Mouse (Mus musculus) retina, adult 2 months (tissue): ENCODE measurements at regions not wholly inside any gene's neighbourhood (a gene's known extent, or its start where the extent isn't known, plus 50 kb on each side); places are given as distances from the start of the nearest gene placed in this dataset.
"Not testable (repeated sequence)": the region's sequence is repeated elsewhere in the genome, so short reads cannot be mapped to it uniquely, and the experiment has no call there.

Experiments used
- DNase-seq: peaks from one replicate; pipeline ENCODE4 v3.0.0-alpha.2; 2012; ENCODE audit warnings: low read depth, low spot score

DNA sequence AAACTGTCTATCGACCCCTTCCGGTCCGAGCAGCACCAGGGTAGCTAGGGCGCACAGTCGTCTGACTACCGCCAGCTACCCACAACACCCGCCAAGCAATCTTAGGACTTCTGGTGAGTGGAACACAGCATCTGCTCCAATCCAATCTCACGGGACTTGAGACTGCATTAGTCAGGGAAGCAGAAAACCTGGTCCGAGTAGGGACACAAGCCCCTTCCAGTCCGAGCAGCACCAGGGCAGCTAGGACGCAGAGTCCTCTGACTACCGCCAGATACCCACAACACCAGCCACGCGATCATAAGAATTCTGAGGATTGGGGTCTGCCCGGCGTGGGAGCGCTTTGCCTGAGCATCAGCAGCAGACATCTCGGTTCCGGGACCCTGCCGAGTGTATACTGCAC, 79.6 kb downstream of the Gm10715 start:
- not testable (repeated sequence) for DNase-seq

DNA sequence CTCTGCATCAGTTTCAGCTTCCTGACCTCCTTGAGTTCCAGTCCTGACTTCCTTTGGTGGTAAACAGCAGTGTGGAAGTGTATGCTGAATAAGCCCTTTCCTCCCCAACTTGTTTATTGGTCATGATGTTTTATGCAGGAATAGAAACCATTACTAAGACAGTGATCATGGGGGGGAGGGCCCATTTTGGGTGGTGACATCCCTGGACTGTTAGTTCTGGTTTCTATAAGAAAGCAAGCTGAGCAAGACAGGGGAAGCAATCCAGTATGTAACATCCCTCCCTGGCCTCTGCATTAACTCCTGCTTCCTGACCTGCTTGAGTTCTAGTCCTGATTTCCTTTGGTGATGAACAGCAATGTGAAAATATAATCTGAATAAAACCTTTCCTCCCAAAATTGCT, 124.5 kb downstream of the Gm10715 start:
- no peak for DNase-seq

DNA sequence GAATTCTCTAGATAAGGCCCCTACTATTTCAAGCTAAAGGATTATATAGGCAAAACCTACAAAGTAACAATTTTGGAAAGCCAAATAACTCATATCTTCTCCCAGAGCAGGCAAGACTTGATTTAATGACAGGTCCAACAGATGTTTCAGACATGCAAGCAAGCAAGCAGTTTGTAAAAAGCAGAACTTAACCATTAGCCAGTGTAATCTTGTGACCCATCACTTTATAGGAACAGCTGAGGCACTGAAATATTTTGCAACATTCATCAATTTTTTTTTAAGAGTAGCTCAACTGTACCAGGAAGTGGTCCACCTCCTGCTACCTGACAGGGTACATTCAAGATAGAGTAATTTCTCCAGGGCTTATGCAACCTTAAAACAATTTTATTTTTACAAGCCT, 147.7 kb downstream of the Gm10715 start:
- DNase-seq, result no peak

DNA sequence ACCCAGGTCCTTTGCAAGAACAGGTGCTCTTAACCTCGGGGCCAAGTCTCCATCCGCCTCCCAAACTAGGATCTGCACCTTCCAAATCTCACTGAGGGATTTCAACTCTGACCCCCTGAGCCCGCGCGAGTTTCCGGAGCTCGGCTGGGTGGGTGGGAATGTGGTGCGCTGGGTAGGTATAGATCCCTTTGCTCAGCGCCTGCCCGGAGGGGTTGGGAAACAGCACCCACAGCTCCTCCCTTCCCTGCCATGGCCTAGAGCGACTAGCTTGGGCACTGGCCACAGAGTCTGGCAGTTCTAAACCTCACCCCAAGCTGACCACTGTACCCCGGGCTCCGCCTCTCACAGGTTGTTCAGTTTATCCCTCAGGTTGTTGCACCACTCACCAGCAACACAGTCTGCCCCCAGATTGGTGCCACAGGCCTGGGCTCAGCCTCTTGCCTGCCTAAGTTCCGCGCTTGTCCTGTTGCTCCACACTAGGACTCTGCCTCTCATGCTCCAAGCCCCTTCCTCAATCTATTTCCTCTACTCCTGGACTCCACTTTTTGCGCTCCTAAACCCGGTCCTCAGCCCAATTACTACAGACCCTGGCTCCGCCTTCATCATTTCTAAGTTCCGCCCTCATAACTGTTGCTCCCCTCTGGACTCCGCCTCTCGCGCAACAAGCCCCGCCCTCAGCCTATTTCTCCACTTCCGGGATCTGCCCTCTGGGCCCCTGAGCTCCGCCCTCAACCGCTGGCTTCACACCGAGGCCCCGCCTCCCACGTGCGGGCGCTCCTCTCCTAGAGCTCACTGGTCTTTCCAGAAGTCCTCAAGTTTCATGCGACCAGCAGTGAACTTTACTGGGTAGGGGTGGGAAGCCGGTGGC, 135.6 kb upstream of the Alkbh8 start:
- DNase-seq, result no peak

DNA sequence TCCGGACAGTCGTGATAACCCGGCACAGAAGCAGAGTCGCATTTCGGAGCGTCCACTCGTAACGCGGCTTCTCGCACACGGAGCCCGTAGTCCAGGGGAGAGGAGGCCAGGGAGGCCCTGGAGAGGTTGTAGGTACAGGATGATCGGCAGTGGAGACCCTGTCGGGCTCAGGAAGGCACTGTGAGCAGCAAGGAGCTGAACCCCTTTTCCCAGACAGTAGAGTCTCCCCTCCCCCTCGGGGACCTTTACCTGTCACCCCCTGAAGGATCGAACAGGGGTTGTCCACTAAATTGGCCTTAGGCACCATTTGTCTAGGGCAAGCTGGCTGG, 135.0 kb upstream of the Alkbh8 start:
- not testable (repeated sequence) for DNase-seq

DNA sequence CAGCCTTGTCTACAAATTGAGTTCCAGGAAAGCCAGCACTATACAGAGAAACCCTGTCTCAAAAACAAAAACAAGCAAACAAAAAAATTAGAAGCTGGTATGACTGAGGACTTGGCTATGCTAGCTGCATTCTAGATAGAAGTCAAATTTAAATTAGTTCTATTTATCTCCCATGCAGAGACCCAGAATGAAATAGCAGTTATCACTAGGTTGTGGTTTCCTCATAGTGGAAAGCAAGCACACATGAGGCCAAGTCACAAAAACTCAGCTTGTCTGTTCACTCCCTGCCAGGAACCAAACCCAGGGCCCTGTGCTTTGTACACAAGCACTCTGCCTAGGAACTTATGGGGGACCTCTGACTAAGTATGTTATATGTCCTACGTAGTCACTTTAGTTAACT, 126.8 kb upstream of the Alkbh8 start:
- not testable (repeated sequence) for DNase-seq

DNA sequence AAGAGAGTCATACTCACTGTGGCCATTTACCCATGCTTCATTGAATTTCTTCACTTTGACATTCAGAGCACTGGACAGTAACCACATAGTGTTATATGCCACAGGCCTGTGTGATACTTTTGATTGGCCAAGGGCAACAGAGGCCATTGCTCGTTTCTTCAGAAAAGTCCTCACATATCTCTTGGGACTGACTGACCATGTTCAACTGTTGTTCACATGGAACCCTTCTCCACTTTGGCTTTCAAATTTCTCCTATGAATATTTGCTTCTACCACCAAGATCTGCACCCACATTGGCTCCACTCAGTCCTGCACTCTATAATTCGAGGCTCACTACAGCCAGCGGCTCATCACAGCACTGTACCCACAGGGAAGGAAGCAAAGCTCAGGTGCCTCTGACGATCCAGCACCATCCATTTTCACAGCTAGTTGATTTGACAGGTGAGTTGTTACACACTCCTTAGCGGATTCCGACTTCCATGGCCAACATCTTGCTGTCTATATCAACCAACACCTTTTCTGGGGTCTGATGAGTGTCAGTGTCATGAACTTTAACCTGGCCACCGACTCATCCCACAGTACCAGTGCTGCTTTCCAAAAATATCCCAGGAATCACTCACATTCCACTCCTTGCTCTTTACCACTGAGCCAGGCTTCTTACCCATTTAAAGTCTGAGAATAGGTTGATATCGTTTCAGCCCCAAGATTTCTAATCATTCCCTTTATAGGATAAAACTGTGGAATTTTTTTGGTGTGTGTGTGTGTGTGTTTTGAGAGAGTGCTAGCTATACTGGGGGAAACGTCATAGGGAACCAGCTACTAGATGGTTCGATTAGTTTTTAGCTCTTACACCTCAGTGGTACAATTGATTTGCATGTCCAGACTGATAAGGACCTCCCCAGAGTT, 76.3 kb upstream of the Alkbh8 start:
- DNase-seq, result peak; percentile 74

DNA sequence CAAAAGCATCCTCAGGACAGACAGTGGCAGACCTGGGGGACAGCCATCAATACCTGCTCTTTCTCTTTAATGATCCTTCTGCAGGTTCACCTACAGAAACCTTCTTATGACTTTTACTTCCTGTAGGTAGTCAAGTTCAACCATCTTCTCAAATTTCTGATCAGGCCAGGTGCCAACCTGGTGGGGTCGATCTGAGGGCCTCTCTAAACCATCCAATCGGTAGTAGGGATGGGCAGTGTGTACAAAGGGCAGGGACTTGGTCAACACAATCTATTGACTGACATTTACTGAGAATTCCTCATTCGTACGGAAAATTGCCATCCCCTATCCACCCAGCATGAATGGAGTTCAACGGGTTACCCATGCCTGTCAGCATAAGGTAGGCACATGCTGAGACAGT, 74.8 kb upstream of the Alkbh8 start:
- DNase-seq, result peak; percentile 2

DNA sequence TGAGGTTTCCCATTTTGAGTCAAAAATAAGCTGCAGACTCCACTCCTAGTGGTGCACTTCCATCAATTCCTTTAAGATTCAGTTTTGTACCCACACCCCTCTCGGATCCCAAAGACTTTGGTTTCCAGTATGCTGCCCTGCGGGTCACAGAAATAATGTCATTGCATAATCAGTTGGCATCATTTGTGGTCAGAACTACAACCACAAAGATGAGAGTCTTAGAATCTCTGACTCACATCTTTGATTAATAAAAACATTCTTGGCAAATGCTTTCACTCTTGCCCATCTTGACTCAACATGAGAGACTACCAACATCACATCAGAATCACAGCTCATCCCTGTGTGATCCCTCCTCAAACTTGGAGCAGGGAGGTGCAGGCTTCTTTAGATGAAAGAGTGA, 74.1 kb upstream of the Alkbh8 start:
- no peak for DNase-seq

DNA sequence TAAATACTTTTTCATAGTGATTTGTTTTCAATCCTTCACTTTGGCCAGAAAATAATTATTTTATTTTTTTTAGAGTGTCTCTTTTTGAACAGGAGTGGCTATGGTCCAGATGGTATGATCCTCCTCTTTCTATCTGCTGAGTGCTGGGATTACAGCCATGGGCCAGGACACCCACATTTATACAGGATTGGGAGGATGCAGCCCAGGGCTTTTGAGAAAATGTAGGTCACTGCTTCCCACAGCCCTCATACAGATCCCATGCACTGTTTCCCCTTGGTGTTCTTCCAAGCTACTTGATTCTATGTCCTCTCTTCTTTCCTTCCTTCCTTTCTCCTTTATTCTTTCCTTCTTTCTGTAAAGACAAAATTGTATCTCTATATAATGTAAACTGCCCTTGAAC, 70.5 kb upstream of the Alkbh8 start:
- no peak for DNase-seq

DNA sequence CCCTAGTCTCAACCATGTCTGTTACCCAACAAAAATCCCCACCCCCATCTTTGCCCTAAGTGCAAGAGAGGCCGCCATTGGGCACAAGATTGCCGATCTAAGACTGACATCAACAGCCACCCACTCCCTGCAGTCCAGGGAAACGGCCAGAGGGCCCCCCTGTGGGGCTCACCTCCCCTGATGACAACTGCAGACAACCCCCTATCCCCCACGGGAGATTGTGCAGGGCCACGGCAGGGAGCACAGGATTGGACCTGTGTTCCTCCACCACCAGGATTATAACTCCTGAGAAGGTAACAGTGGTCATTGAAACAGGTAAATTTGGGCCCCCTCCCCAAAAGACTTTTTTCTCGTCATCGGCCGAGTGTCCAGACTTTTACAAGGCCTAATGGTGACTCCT, 54.4 kb upstream of the Alkbh8 start:
- DNase-seq, result not testable (repeated sequence)

DNA sequence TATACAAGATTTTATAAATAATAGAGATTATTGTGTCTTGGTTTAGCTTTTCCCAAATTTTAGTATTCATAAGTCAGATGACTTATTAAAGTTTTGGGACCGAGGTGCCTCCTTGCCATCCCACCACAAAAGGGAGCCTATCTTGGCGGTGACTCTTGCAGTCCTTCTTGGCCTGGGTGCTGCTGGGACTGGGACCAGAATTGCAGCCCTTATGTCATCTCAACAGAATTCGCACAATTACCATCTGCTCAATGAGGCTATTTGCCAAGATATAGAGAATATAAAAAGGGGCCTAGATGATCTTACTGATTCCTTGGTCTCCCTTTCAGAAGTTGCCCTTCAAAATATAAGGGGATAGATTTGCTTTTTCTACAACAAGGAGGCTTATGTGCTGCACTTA, 53.0 kb upstream of the Alkbh8 start:
- DNase-seq, result not testable (repeated sequence)

DNA sequence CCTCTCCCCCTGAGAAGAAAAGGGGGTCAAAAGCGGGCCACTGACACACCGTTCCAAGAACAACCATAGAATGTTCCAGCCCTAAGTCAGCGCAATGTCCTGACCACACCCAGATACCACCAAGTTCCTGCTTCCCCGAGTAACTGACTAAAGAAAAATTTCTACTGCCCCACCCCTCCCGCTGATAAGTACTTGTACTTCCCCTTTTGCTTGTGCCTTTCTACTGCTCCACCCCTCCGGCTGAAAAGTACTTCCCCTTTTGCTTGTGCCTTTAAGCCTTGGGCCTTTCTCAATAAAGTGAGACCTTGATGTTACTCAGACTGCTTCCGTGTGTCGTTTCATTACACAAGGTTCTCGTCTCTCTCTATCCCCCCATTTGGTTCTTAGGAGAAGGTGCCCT, 51.6 kb upstream of the Alkbh8 start:
- not testable (repeated sequence) for DNase-seq
